Mouse (Mus musculus) kidney, adult 2 months (tissue): Measurements from ENCODE around the gene Pak3. TPM values are rescaled to one million over a fixed set of nuclear protein-coding genes. Genes with fewer than 3 reads are reported as not detected.

ENCODE experiments used
- DNase-seq: peaks from one replicate; pipeline ENCODE4 v3.0.0; 2021
- H3K27ac ChIP-seq: fragments of 200-500 bp; 2 replicates; pipeline ENCODE4 v1.5.1; 2012; ENCODE audit warnings: low read depth, low read length, control low read depth, inconsistent platforms; ENCODE audit not compliant: insufficient read depth
- H3K27me3 ChIP-seq: fragments of 200-500 bp; replicated peaks from 2 replicates; pipeline ENCODE4 v1.6.1; 2012; ENCODE audit warnings: mild to moderate bottlenecking, moderate library complexity, low read length, inconsistent platforms; ENCODE audit not compliant: control insufficient read depth, insufficient read depth
- H3K36me3 ChIP-seq: fragments of 200-500 bp; 2 replicates; pipeline ENCODE4 v1.6.1; 2012; ENCODE audit warnings: mild to moderate bottlenecking, moderate library complexity, low read length, inconsistent platforms; ENCODE audit not compliant: control insufficient read depth, insufficient read depth
- H3K4me1 ChIP-seq: fragments of 200-500 bp; 2 replicates; pipeline ENCODE4 v1.6.1; 2011; ENCODE audit warnings: low read length; ENCODE audit not compliant: control insufficient read depth, insufficient read depth
- H3K4me3 ChIP-seq: fragments of 200-500 bp; 2 replicates; pipeline ENCODE4 v1.5.1; 2011; ENCODE audit warnings: mild to moderate bottlenecking, low read depth, low read length, control low read depth; ENCODE audit not compliant: insufficient read depth
- CTCF ChIP-seq: fragments of 200-500 bp; conservative IDR thresholded peaks from 2 replicates; pipeline ENCODE4 v1.5.1; 2011; ENCODE audit warnings: low read depth, mild to moderate bottlenecking, control low read depth, low read length, moderate library complexity, mixed read lengths; ENCODE audit not compliant: insufficient read depth, insufficient read length
- POLR2A ChIP-seq: fragments of 200-500 bp; IDR thresholded peaks from one replicate; pipeline ENCODE4 v1.6.1; 2011; ENCODE audit warnings: low read depth, low read length, control low read depth
- WGBS: fragments of 180-500 bp; shearing (Covaris S2); methylation state at CpG from one replicate; pipeline ENCODE4 v1.1.7; 2018; 5-methylcytosine and 5-hydroxymethylcytosine counted together
- polyA plus RNA-seq: library from polyadenylated mRNA; depleted of rRNA; stranded (reverse); fragments of >200 nt; gene quantifications from 2 replicates; pipeline ENCODE4 v1.2.3, GENCODE M21; 2012

Gene Pak3
- polyA plus RNA-seq, 1 experiment: 0.11 TPM

- no peaks in the 10 kb centered on the region for H3K36me3 ChIP-seq
- no peaks in the 10 kb centered on the region for H3K27me3 ChIP-seq
- 22% methylated on average over 5 of the region's 5 CpGs for WGBS
- H3K4me1 ChIP-seq: no peaks in the 10 kb centered on the region
- TF ChIP-seq CTCF (no peak), POLR2A (no peak)
- DNase-seq: no peak
- no peak overlapping the region for H3K4me3 ChIP-seq
- H3K27ac ChIP-seq: no peak overlapping the region
Measured at GRCm38 (mm10) chrX:143606877-143607449, 88.6 kb downstream of the Pak3 start.

DNA sequence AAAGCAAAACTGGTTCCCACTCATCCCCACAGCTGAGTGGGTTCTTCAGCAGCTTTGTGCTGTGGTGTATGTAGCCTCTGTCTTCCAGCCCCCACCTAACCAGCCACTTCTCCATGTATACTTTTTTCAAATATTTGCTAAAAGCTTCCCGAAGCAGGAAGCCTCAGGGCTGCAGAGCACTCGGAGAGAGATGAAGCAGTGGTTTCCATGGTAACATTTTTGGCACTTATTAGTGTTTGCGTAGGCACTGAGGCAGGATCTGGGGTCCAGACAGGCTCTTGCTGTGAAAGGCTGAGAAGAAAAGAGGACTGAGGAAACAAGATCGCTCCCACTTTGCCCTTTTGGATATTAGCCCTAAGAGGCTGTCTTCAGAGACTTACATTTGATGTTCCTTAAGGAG, 100.3 kb downstream of the Pak3 start:
- WGBS: 67% methylated on average over 4 of the region's 4 CpGs

DNA sequence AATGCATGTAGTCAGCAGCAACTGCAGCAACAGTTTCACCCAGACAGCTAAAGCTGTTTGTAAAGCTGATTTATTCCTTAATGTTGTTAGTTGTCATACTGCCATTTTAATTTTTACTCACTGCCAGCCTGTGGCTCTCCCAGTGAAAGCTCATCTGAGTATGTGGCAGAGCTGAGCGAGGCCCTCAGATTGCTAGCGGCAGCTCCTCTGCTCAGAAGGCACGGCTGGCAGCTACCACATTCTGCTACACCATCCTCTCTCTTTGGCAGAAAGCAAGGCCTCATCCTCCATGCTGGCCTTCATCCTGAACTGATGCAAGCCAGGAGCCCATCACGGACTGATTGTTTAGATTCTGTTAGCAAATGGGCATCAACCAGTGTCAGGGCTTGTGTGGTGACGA, 109.4 kb downstream of the Pak3 start:
- Histone ChIP-seq H3K27ac (no peak overlapping the region), H3K4me1 (no peaks in the 10 kb centered on the region), H3K4me3 (no peak overlapping the region), H3K36me3 (no peaks in the 10 kb centered on the region), H3K27me3 (no peaks in the 10 kb centered on the region)
- no peak for DNase-seq
- TF ChIP-seq POLR2A (no peak), CTCF (no peak)
- WGBS: 85% methylated on average over 5 of the region's 5 CpGs

More for the DNA sequence above, 100.3 kb downstream of the Pak3 start:
- no peak for TF ChIP-seq POLR2A
- Histone ChIP-seq H3K4me1 (no peaks in the 10 kb centered on the region), H3K4me3 (no peak overlapping the region), H3K36me3 (no peaks in the 10 kb centered on the region), H3K27me3 (no peaks in the 10 kb centered on the region), H3K27ac (no peak overlapping the region)
- no peak for DNase-seq

DNA sequence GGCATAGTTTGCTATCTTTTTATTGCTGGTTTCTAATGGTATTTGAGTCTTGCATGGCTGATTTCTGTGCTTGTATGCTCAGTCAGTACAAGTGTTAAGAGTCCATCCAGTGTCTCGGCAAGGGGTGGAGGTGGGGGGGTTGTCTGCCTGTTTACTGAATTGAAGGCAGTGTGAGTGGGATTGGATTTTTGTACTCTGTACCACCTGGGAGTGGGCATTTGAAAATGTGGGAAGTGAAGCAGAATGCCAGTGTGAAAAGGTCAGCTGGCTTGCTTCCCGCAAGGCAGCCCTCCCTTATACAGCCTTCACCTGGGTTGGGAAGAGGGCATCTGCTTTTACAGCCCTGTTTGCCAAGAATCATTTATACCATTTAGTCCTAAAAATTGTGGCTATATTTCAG, 125.5 kb downstream of the Pak3 start:
- WGBS: 40% methylated on average over 2 of the region's 2 CpGs

GRCm38 (mm10) chrX:143644807-143645206, 126.4 kb downstream of the Pak3 start:
- Histone ChIP-seq H3K27me3 (no peaks in the 10 kb centered on the region), H3K36me3 (no peaks in the 10 kb centered on the region), H3K4me3 (no peak overlapping the region), H3K4me1 (no peaks in the 10 kb centered on the region), H3K27ac (no peak overlapping the region)
- TF ChIP-seq CTCF (no peak), POLR2A (no peak)
- WGBS: 55% methylated on average over 1 of the region's 1 CpGs
- DNase-seq: no peak

More for the DNA sequence above, 125.5 kb downstream of the Pak3 start:
- no peak for TF ChIP-seq POLR2A
- no peak for TF ChIP-seq CTCF
- Histone ChIP-seq H3K36me3 (no peaks in the 10 kb centered on the region), H3K27me3 (no peaks in the 10 kb centered on the region), H3K4me3 (no peak overlapping the region), H3K27ac (no peak overlapping the region), H3K4me1 (no peaks in the 10 kb centered on the region)
- DNase-seq: no peak

GRCm38 (mm10) chrX:143654308-143655176, 136.2 kb downstream of the Pak3 start:
- H3K4me3 ChIP-seq: no peak overlapping the region
- WGBS: 38% methylated on average over 9 of the region's 9 CpGs

GRCm38 (mm10) chrX:143655177-143655492, 136.7 kb downstream of the Pak3 start:
- 23% methylated on average over 3 of the region's 3 CpGs for WGBS
- Histone ChIP-seq H3K36me3 (no peaks in the 10 kb centered on the region), H3K27ac (no peak overlapping the region), H3K4me1 (no peaks in the 10 kb centered on the region), H3K27me3 (no peaks in the 10 kb centered on the region), H3K4me3 (no peak overlapping the region)
- TF ChIP-seq POLR2A: no peak
- DNase-seq: no peak

More at GRCm38 (mm10) chrX:143654308-143655176, 136.2 kb downstream of the Pak3 start:
- no peak for DNase-seq
- TF ChIP-seq POLR2A (no peak), CTCF (no peak)
- H3K36me3 ChIP-seq: no peaks in the 10 kb centered on the region
- H3K27me3 ChIP-seq: no peaks in the 10 kb centered on the region
- no peaks in the 10 kb centered on the region for H3K4me1 ChIP-seq
- H3K27ac ChIP-seq: no peak overlapping the region
